Comparison of ENCODE assay signal across 14 mouse cellular contexts in genomic region chr16:38350361-38350855, GRCm38 (mm10). TPM values are rescaled to one million over a fixed set of nuclear protein-coding genes. Genes with fewer than 3 reads are reported as not detected.
DNase-seq lines count a peak whose midpoint lies in the region; ATAC-seq and TF ChIP-seq lines count a peak whose summit lies in the region.
"Had no signal": no experiment of that assay in that cellular context is flagged by ENCODE, and none has a peak within 500 bp of the region (broad histone marks: within the 10 kb centered on the region; RNA-seq: fewer than 3 reads in every experiment).

No protein-coding gene starts in this region.

- peak; percentile 48 for ATAC-seq in G1E (ENCODE audit: extremely low read depth, insufficient number of reproducible peaks, low FRiP score, poor library complexity, severe bottlenecking)
- ATAC-seq in heart, embryonic 12.5 days (ENCODE audit: insufficient number of reproducible peaks, low FRiP score) = peak; percentile 79
- ATAC-seq in liver, embryonic 11.5 days (replicated peaks; ENCODE audit: low FRiP score) = peak; percentile 69
- ATAC-seq: midbrain, embryonic 13.5 days had no signal

- TF ChIP-seq CTCF in G1E (IDR thresholded peaks at IDR 0.05; ENCODE audit: low read depth, low read length) = no peak

- peaks cover 60% of the 10 kb centered on the region for H3K36me3 ChIP-seq in G1E (replicated peaks)
- H3K36me3 ChIP-seq in heart, embryonic 12.5 days = peaks cover 31% of the 10 kb centered on the region
- peaks cover 18% of the 10 kb centered on the region for H3K36me3 ChIP-seq in liver, embryonic 11.5 days (ENCODE audit: control insufficient read depth, insufficient read depth, low read length)

- peaks cover 75% of the 10 kb centered on the region for H3K4me1 ChIP-seq in G1E (ENCODE audit: insufficient read depth, low read depth, low read length)
- peaks cover 53% of the 10 kb centered on the region for H3K4me1 ChIP-seq in heart, embryonic 12.5 days (replicated peaks)
- H3K4me1 ChIP-seq in liver, embryonic 11.5 days (replicated peaks; ENCODE audit: control insufficient read depth, insufficient read depth, low read length) = peaks cover 37% of the 10 kb centered on the region

- DNase-seq in G1E (ENCODE audit: low spot score) = no peak
- no peak for DNase-seq in liver, embryonic 11.5 days (ENCODE audit: low spot score)
- peak; percentile 59 for DNase-seq in lung, postnatal 25 days (ENCODE audit: low spot score)
- no peak for DNase-seq in layer of hippocampus, postnatal 25 days (ENCODE audit: extremely low spot score in 1 of 2, low spot score in 1 of 2)
- DNase-seq in testis, postnatal 10 days (ENCODE audit: low spot score) = no peak
- DNase-seq in retina, postnatal 1 day = no peak
- DNase-seq in kidney, adult 18-20 months = no peak
- DNase-seq: B cell, adult 2 months; cerebellum, postnatal 36 days; kidney, adult 9 months had no signal

- peak overlapping the region; percentile 53 for H3K4me2 ChIP-seq in heart, embryonic 12.5 days
- peak overlapping the region; percentile 58 for H3K4me2 ChIP-seq in liver, embryonic 11.5 days
- H3K4me2 ChIP-seq: midbrain, embryonic 13.5 days had no signal

- H3K27me3 ChIP-seq in G1E (ENCODE audit: insufficient read depth, low read length) = no peaks in the 10 kb centered on the region
- no peaks in the 10 kb centered on the region for H3K27me3 ChIP-seq in heart, embryonic 12.5 days (replicated peaks)
- no peaks in the 10 kb centered on the region for H3K27me3 ChIP-seq in liver, embryonic 11.5 days (replicated peaks; ENCODE audit: control insufficient read depth, insufficient read depth, low read length)
- H3K27me3 ChIP-seq: midbrain, embryonic 13.5 days had no signal

- H3K9ac ChIP-seq in heart, embryonic 12.5 days = peak overlapping the region; percentile 31; the same call in 1 of the 2 replicates
- 0 out of 2 replicates have a peak overlapping the region, but pooled peaks have one; percentile 38 for H3K9ac ChIP-seq in liver, embryonic 11.5 days (ENCODE audit: low read depth, low read length)
- H3K9ac ChIP-seq: midbrain, embryonic 13.5 days had no signal

- no peaks in the 10 kb centered on the region for H3K9me3 ChIP-seq in G1E (replicated peaks)
- no peaks in the 10 kb centered on the region for H3K9me3 ChIP-seq in heart, embryonic 12.5 days (replicated peaks)
- no peaks in the 10 kb centered on the region for H3K9me3 ChIP-seq in liver, embryonic 11.5 days (ENCODE audit: control insufficient read depth, low read length)
- H3K9me3 ChIP-seq: midbrain, embryonic 13.5 days had no signal

- H3K27ac ChIP-seq in heart, embryonic 12.5 days (ENCODE audit: poor library complexity, severe bottlenecking) = peak overlapping the region; percentile 94
- H3K27ac ChIP-seq in liver, embryonic 11.5 days (ENCODE audit: low read depth, low read length) = peak overlapping the region; percentile 14; the same call in 1 of the 2 replicates
- H3K27ac ChIP-seq: midbrain, embryonic 13.5 days had no signal

- H3K4me3 ChIP-seq in G1E (ENCODE audit: low read depth, low read length) = peak overlapping the region; percentile 67; the same call in 1 of the 2 replicates
- H3K4me3 ChIP-seq in heart, embryonic 12.5 days = no peak overlapping the region
- 0 out of 2 replicates have a peak overlapping the region, but pooled peaks have one; percentile 24 for H3K4me3 ChIP-seq in liver, embryonic 11.5 days (ENCODE audit: low read depth, low read length)
- H3K4me3 ChIP-seq: midbrain, embryonic 13.5 days had no signal

- 10% methylated on average over 7 of the region's 7 CpGs for WGBS in heart, embryonic 12.5 days
- 28% methylated on average over 7 of the region's 7 CpGs for WGBS in liver, embryonic 11.5 days

RNA-seq across cellular contexts. Expression of gene Gm21987, which starts 3.6 kb away (rescaled TPM):
- total RNA-seq in G1E (2014; fragmentation: Nextera tagmentation) (4.7 TPM in 1 of 2 replicates, not detected in the other), G1E (2017) (not detected in 2 replicates)
- 1,146 and 1,190 TPM in 2 replicates for polyA plus RNA-seq in G1E (2012)
- polyA plus RNA-seq in heart, embryonic 12.5 days (2016; fragmentation: Nextera tagmentation; extraction: Ambion mirVana) = 2.5 and 3.8 TPM in 2 replicates
- polyA plus RNA-seq in liver, embryonic 11.5 days (2014; fragmentation: Nextera tagmentation; extraction: Ambion mirVana) = not detected in 2 replicates
- total RNA-seq in layer of hippocampus, postnatal 25 days (2021) = under 1 TPM in 1 of 2 experiments, not detected in 1; 0.94 TPM
- total RNA-seq: gastrocnemius, postnatal 4 days; left cerebral cortex, postnatal 14 days had no signal
- polyA plus RNA-seq: midbrain, embryonic 13.5 days had no signal

RNA-seq across cellular contexts. Expression of gene Cox17, which starts 3.6 kb away (rescaled TPM):
- total RNA-seq in G1E (2014; fragmentation: Nextera tagmentation) = 210 and 232 TPM in 2 replicates
- 836 and 871 TPM in 2 replicates for total RNA-seq in G1E (2017)
- 163 and 234 TPM in 2 replicates for polyA plus RNA-seq in G1E (2012)
- 301 and 307 TPM in 2 replicates for polyA plus RNA-seq in heart, embryonic 12.5 days (2016; fragmentation: Nextera tagmentation; extraction: Ambion mirVana)
- polyA plus RNA-seq in liver, embryonic 11.5 days (2014; fragmentation: Nextera tagmentation; extraction: Ambion mirVana) = 441 and 497 TPM in 2 replicates
- total RNA-seq in layer of hippocampus, postnatal 25 days (2021) = 100 to 1,000 TPM; 117 to 135 TPM

RNA-seq across cellular contexts. Expression of gene Maats1, which starts 8.5 kb away (rescaled TPM):
- total RNA-seq in G1E (2014; fragmentation: Nextera tagmentation) (not detected in 2 replicates), G1E (2017) (0.11 TPM in 1 of 2 replicates, not detected in the other)
- polyA plus RNA-seq in G1E (2012) = not detected in 2 replicates
- polyA plus RNA-seq in heart, embryonic 12.5 days (2016; fragmentation: Nextera tagmentation; extraction: Ambion mirVana) = 0.09 TPM in 1 of 2 replicates, not detected in the other
- polyA plus RNA-seq in liver, embryonic 11.5 days (2014; fragmentation: Nextera tagmentation; extraction: Ambion mirVana) = 0.05 TPM in 1 of 2 replicates, not detected in the other
- 1 to 10 TPM; 1.0 to 1.4 TPM for total RNA-seq in layer of hippocampus, postnatal 25 days (2021)

RNA-seq across cellular contexts. Expression of gene Popdc2, which starts 11.6 kb away (rescaled TPM):
- total RNA-seq in G1E (2014; fragmentation: Nextera tagmentation) (22.7 and 25.7 TPM in 2 replicates), G1E (2017) (2.8 and 4.3 TPM in 2 replicates)
- polyA plus RNA-seq in G1E (2012) = 5.0 and 5.4 TPM in 2 replicates
- polyA plus RNA-seq in heart, embryonic 12.5 days (2016; fragmentation: Nextera tagmentation; extraction: Ambion mirVana) = 308 and 330 TPM in 2 replicates
- 14.8 and 15.8 TPM in 2 replicates for polyA plus RNA-seq in liver, embryonic 11.5 days (2014; fragmentation: Nextera tagmentation; extraction: Ambion mirVana)
- under 1 TPM; 0.52 to 0.85 TPM for total RNA-seq in layer of hippocampus, postnatal 25 days (2021)

RNA-seq across cellular contexts. Expression of gene Nr1i2, which starts 55.8 kb away (rescaled TPM):
- total RNA-seq in G1E (2014; fragmentation: Nextera tagmentation) (not detected in 2 replicates), G1E (2017) (not detected in 2 replicates)
- not detected in 2 replicates for polyA plus RNA-seq in G1E (2012)
- polyA plus RNA-seq in heart, embryonic 12.5 days (2016; fragmentation: Nextera tagmentation; extraction: Ambion mirVana) = not detected in 2 replicates
- 1.8 and 2.0 TPM in 2 replicates for polyA plus RNA-seq in liver, embryonic 11.5 days (2014; fragmentation: Nextera tagmentation; extraction: Ambion mirVana)
- total RNA-seq in layer of hippocampus, postnatal 25 days (2021) = not detected
- total RNA-seq: left cerebral cortex, postnatal 14 days had no signal
- polyA plus RNA-seq: midbrain, embryonic 13.5 days had no signal

Comparison
In these comparisons a context has a peak if more than half of its experiments do, and no peak if none do; other contexts are left out.
1. RNA of gene Gm21987, which starts 3.6 kb away (polyA plus RNA-seq): 1,146 to 1,190 TPM in G1E; 2.5 to 3.8 TPM in heart, embryonic 12.5 days and not detected in liver, embryonic 11.5 days; every median in the first group is over 100 times any median in the second.
2. Peak in every context shown above with its lines, with median percentiles within 50 percentile points of each other: ATAC-seq.